Mouse (Mus musculus): ENCODE measurements at regions not wholly inside any gene's neighbourhood (a gene's known extent, or its start where the extent isn't known, plus 50 kb on each side); places are given as distances from the start of the nearest gene placed in this dataset.

- Histone ChIP-seq H3K79me2 (ENCODE audit: control insufficient read depth, insufficient read depth) (no peaks in the 10 kb centered on the region), H3K27me3 (ENCODE audit: control insufficient read depth, insufficient read depth, insufficient read length) (no peaks in the 10 kb centered on the region), H3K4me2 (ENCODE audit: low read depth) (peak overlapping the region; percentile 52), H3K4me3 (no peak overlapping the region), H3ac (ENCODE audit: control insufficient read depth, insufficient read length) (no peak overlapping the region), H3K36me3 (ENCODE audit: control insufficient read depth, insufficient read depth) (no peaks in the 10 kb centered on the region)
- no peak for TF ChIP-seq MAX (IDR thresholded peaks at IDR 0.05; ENCODE audit: low read depth)
- TF ChIP-seq USF1 (IDR thresholded peaks at IDR 0.05; ENCODE audit: low read depth), result no peak
- TF ChIP-seq POLR2AphosphoS2 (IDR thresholded peaks at IDR 0.05; ENCODE audit: insufficient read length, low read depth), result no peak
- no peak for TF ChIP-seq TCF3 (IDR thresholded peaks at IDR 0.05; ENCODE audit: insufficient read length, low read depth)
- TF ChIP-seq TCF12 (IDR thresholded peaks at IDR 0.05; ENCODE audit: insufficient read depth, poor library complexity, severe bottlenecking), result no peak
- TF ChIP-seq REST (IDR thresholded peaks at IDR 0.05; ENCODE audit: insufficient read depth, insufficient read length), result no peak
- TF ChIP-seq MYOD1 (IDR thresholded peaks at IDR 0.05; ENCODE audit: control insufficient read depth in 1 of 3, insufficient read length in 2 of 3, low read depth in 2 of 3), result no peak
- no peak for TF ChIP-seq CEBPB (IDR thresholded peaks at IDR 0.05; ENCODE audit: insufficient read depth, poor library complexity, severe bottlenecking)
- no peak for TF ChIP-seq POLR2A (IDR thresholded peaks at IDR 0.05; ENCODE audit: insufficient read length, low read depth)
- TF ChIP-seq MYOG (IDR thresholded peaks at IDR 0.05; ENCODE audit: control insufficient read depth in 1 of 3, insufficient read depth in 1 of 3, insufficient read length in 2 of 3, low read depth in 2 of 3), result no peak
- no peak for TF ChIP-seq SRF (IDR thresholded peaks at IDR 0.05; ENCODE audit: control insufficient read depth, insufficient read length, low read depth)
- no peak for TF ChIP-seq E2F4 (IDR thresholded peaks at IDR 0.05; ENCODE audit: insufficient read depth)
These were observed 240.9 kb upstream of the Gm5148 start for GRCm38 (mm10) chr3:37965221-37965620.

- H3K4me2 ChIP-seq (ENCODE audit: low read depth), result no peak overlapping the region
- no peaks in the 10 kb centered on the region for H3K79me2 ChIP-seq (ENCODE audit: control insufficient read depth, insufficient read depth)
- no peak for TF ChIP-seq TCF3 (IDR thresholded peaks at IDR 0.05; ENCODE audit: insufficient read length, low read depth)
- no peak for TF ChIP-seq POLR2AphosphoS2 (IDR thresholded peaks at IDR 0.05; ENCODE audit: insufficient read length, low read depth)
- H3K27me3 ChIP-seq (ENCODE audit: control insufficient read depth, insufficient read depth, insufficient read length), result no peaks in the 10 kb centered on the region
- no peak overlapping the region for H3ac ChIP-seq (ENCODE audit: control insufficient read depth, insufficient read length)
- H3K4me3 ChIP-seq, result no peak overlapping the region
- H3K36me3 ChIP-seq (ENCODE audit: control insufficient read depth, insufficient read depth), result no peaks in the 10 kb centered on the region
These were observed 239.8 kb upstream of the Gm5148 start for GRCm38 (mm10) chr3:37964083-37964482.

GRCm38 (mm10) chr3:37962811-37963210 is 238.5 kb upstream of the Gm5148 start:
- TF ChIP-seq SRF (IDR thresholded peaks at IDR 0.05; ENCODE audit: control insufficient read depth, insufficient read length, low read depth) (no peak), CEBPB (IDR thresholded peaks at IDR 0.05; ENCODE audit: insufficient read depth, poor library complexity, severe bottlenecking) (no peak), TCF12 (IDR thresholded peaks at IDR 0.05; ENCODE audit: insufficient read depth, poor library complexity, severe bottlenecking) (no peak), E2F4 (IDR thresholded peaks at IDR 0.05; ENCODE audit: insufficient read depth) (no peak), POLR2A (IDR thresholded peaks at IDR 0.05; ENCODE audit: insufficient read length, low read depth) (no peak), POLR2AphosphoS2 (IDR thresholded peaks at IDR 0.05; ENCODE audit: insufficient read length, low read depth) (no peak), MYOG (IDR thresholded peaks at IDR 0.05; ENCODE audit: control insufficient read depth in 1 of 3, insufficient read depth in 1 of 3, insufficient read length in 2 of 3, low read depth in 2 of 3) (no peak), USF1 (IDR thresholded peaks at IDR 0.05; ENCODE audit: low read depth) (no peak), MAX (IDR thresholded peaks at IDR 0.05; ENCODE audit: low read depth) (no peak), REST (IDR thresholded peaks at IDR 0.05; ENCODE audit: insufficient read depth, insufficient read length) (no peak), TCF3 (IDR thresholded peaks at IDR 0.05; ENCODE audit: insufficient read length, low read depth) (no peak), MYOD1 (IDR thresholded peaks at IDR 0.05; ENCODE audit: control insufficient read depth in 1 of 3, insufficient read length in 2 of 3, low read depth in 2 of 3) (no peak)
- H3K27me3 ChIP-seq (ENCODE audit: control insufficient read depth, insufficient read depth, insufficient read length), result no peaks in the 10 kb centered on the region
- H3K36me3 ChIP-seq (ENCODE audit: control insufficient read depth, insufficient read depth), result no peaks in the 10 kb centered on the region
- H3K79me2 ChIP-seq (ENCODE audit: control insufficient read depth, insufficient read depth), result no peaks in the 10 kb centered on the region
- H3ac ChIP-seq (ENCODE audit: control insufficient read depth, insufficient read length), result no peak overlapping the region
- no peak overlapping the region for H3K4me2 ChIP-seq (ENCODE audit: low read depth)
- no peak overlapping the region for H3K4me3 ChIP-seq

DNA sequence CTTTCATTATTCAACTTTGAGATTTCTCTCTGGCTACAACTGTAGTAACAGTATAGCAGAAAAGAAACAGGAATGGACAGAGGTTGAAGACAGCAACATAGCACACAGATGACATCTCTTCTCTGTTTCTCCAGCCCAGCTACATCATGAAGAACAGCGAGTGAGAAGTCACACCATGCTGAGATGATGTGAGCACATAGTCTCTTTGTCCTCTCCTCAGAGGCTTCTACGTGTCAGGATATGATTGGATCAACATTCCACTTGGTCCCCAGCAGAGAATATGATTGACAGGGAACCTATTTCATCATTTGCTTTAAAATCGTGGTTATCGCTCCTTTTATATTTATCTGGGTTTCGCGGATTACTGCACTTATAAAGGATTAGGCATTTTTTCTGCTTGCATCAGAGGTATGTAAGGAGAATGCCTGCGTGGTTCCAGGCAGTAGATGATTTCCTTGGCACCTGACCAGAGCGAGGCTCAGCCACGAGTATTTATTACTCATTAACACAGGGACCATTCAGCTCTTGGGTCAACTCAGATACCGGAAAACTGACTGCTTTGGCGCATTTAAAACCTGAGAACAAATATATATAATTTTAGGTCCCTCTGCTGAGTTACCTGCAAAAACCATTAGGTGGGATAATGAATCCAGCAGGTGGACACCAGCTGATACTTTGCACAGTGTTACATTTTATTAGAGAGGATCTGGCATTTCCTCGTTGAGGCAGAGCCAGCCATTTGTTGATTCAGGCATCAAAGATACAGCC is 237.9 kb upstream of the Gm5148 start:
- no peak overlapping the region for H3ac ChIP-seq (ENCODE audit: control insufficient read depth, insufficient read length)
- H3K79me2 ChIP-seq (ENCODE audit: control insufficient read depth, insufficient read depth), result no peaks in the 10 kb centered on the region
- no peak overlapping the region for H3K4me3 ChIP-seq
- H3K36me3 ChIP-seq (ENCODE audit: control insufficient read depth, insufficient read depth), result no peaks in the 10 kb centered on the region
- TF ChIP-seq SRF (IDR thresholded peaks at IDR 0.05; ENCODE audit: control insufficient read depth, insufficient read length, low read depth) (no peak), CEBPB (IDR thresholded peaks at IDR 0.05; ENCODE audit: insufficient read depth, poor library complexity, severe bottlenecking) (peak; percentile 56; the same call in 1 of the 2 replicates)
- H3K4me2 ChIP-seq (ENCODE audit: low read depth), result no peak overlapping the region
- H3K27me3 ChIP-seq (ENCODE audit: control insufficient read depth, insufficient read depth, insufficient read length), result no peaks in the 10 kb centered on the region

- Histone ChIP-seq H3K79me2 (ENCODE audit: control insufficient read depth, insufficient read depth) (no peaks in the 10 kb centered on the region), H3K27me3 (ENCODE audit: control insufficient read depth, insufficient read depth, insufficient read length) (no peaks in the 10 kb centered on the region), H3K4me2 (ENCODE audit: low read depth) (no peak overlapping the region), H3ac (ENCODE audit: control insufficient read depth, insufficient read length) (no peak overlapping the region), H3K4me3 (no peak overlapping the region), H3K36me3 (ENCODE audit: control insufficient read depth, insufficient read depth) (no peaks in the 10 kb centered on the region)
- TF ChIP-seq MYOD1 (IDR thresholded peaks at IDR 0.05; ENCODE audit: control insufficient read depth in 1 of 3, insufficient read length in 2 of 3, low read depth in 2 of 3) (no peak), SRF (IDR thresholded peaks at IDR 0.05; ENCODE audit: control insufficient read depth, insufficient read length, low read depth) (no peak), MAX (IDR thresholded peaks at IDR 0.05; ENCODE audit: low read depth) (no peak), MYOG (IDR thresholded peaks at IDR 0.05; ENCODE audit: control insufficient read depth in 1 of 3, insufficient read depth in 1 of 3, insufficient read length in 2 of 3, low read depth in 2 of 3) (no peak), E2F4 (IDR thresholded peaks at IDR 0.05; ENCODE audit: insufficient read depth) (no peak), USF1 (IDR thresholded peaks at IDR 0.05; ENCODE audit: low read depth) (no peak), POLR2AphosphoS2 (IDR thresholded peaks at IDR 0.05; ENCODE audit: insufficient read length, low read depth) (no peak), POLR2A (IDR thresholded peaks at IDR 0.05; ENCODE audit: insufficient read length, low read depth) (no peak), TCF3 (IDR thresholded peaks at IDR 0.05; ENCODE audit: insufficient read length, low read depth) (no peak), TCF12 (IDR thresholded peaks at IDR 0.05; ENCODE audit: insufficient read depth, poor library complexity, severe bottlenecking) (no peak), CEBPB (IDR thresholded peaks at IDR 0.05; ENCODE audit: insufficient read depth, poor library complexity, severe bottlenecking) (no peak), REST (IDR thresholded peaks at IDR 0.05; ENCODE audit: insufficient read depth, insufficient read length) (no peak)
These were observed 234.2 kb upstream of the Gm5148 start for GRCm38 (mm10) chr3:37958361-37958978.

All from myocyte (in vitro differentiated cells).